Mouse (Mus musculus) liver, adult 2 months (tissue): ENCODE measurements at regions not wholly inside any gene's neighbourhood (a gene's known extent, or its start where the extent isn't known, plus 50 kb on each side); places are given as distances from the start of the nearest gene placed in this dataset.

ENCODE experiments used
- DNase-seq: peaks from one replicate; pipeline ENCODE4 v3.0.0-alpha.2; 2011; ENCODE audit warnings: low read depth, low spot score; ENCODE audit errors: extremely low read depth
- H3K27ac ChIP-seq: fragments of 200-500 bp; replicated peaks from 2 replicates; pipeline ENCODE4 v1.5.1; 2012; ENCODE audit warnings: low read depth, mild to moderate bottlenecking, control low read depth, inconsistent platforms, low read length; ENCODE audit not compliant: insufficient read depth
- H3K27me3 ChIP-seq: fragments of 200-500 bp; 2 replicates; pipeline ENCODE4 v1.6.1; 2012; ENCODE audit warnings: mild to moderate bottlenecking, moderate library complexity, low read length, inconsistent platforms; ENCODE audit not compliant: control insufficient read depth, insufficient read depth
- H3K36me3 ChIP-seq: fragments of 200-500 bp; 2 replicates; pipeline ENCODE4 v1.6.1; 2012; ENCODE audit warnings: low read length, inconsistent platforms; ENCODE audit not compliant: control insufficient read depth, insufficient read depth
- H3K4me1 ChIP-seq: fragments of 200-500 bp; 2 replicates; pipeline ENCODE4 v1.6.1; 2011; ENCODE audit warnings: low read length; ENCODE audit not compliant: control insufficient read depth, insufficient read depth
- H3K4me3 ChIP-seq: fragments of 200-500 bp; 2 replicates; pipeline ENCODE4 v1.5.1; 2011; ENCODE audit warnings: low read depth, mild to moderate bottlenecking, control low read depth, low read length, moderate library complexity; ENCODE audit not compliant: insufficient read depth
- H3K79me2 ChIP-seq: fragments of 200-500 bp; 2 replicates; pipeline ENCODE4 v1.6.1; 2012; ENCODE audit warnings: inconsistent platforms, mild to moderate bottlenecking, low read length, moderate library complexity; ENCODE audit not compliant: control insufficient read depth, insufficient read depth
- H3K9ac ChIP-seq: fragments of 200-500 bp; 2 replicates; pipeline ENCODE4 v1.6.1; 2012; ENCODE audit warnings: low read depth, mild to moderate bottlenecking, control low read depth, inconsistent platforms, low read length
- CTCF ChIP-seq: fragments of 200-500 bp; IDR thresholded peaks from 2 replicates; pipeline ENCODE4 v1.5.1; 2011; ENCODE audit warnings: low read depth, low read length, control low read depth
- POLR2A ChIP-seq: fragments of 200-500 bp; IDR thresholded peaks from 2 replicates; pipeline ENCODE4 v1.6.1; 2011; ENCODE audit warnings: low read length, control low read depth; ENCODE audit not compliant: insufficient read depth; ENCODE audit errors: extremely low read depth
- WGBS: fragments of 180-500 bp; shearing (Covaris S2); methylation state at CpG from one replicate; pipeline ENCODE4 v1.1.7; 2018; 5-methylcytosine and 5-hydroxymethylcytosine counted together

DNA sequence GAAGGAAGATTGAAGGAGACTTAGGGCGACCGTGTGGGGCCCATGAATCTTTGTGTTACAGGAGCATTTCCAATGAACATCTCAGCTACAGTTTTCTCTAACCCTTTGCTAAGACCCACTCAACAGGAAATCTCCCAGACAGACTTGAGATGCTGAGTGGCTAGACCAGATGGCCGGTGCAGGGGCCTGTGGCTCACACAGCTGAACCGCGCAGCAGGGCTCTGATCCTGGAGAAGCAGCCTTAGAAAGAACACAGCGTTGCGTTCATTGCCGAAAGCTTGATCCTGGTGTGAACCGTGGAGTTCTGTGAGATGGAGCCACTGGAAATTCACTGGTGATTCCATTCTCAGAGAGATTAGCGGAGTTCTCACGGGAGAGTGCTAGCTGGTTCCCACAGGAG, 115.9 kb upstream of the Spata13 start:
- H3K79me2 ChIP-seq = no peaks in the 10 kb centered on the region
- H3K27me3 ChIP-seq = no peaks in the 10 kb centered on the region
- H3K27ac ChIP-seq = no peak overlapping the region
- no peaks in the 10 kb centered on the region for H3K36me3 ChIP-seq
- no peak overlapping the region for H3K9ac ChIP-seq
- 93% methylated on average over 11 of the region's 11 CpGs for WGBS
- TF ChIP-seq POLR2A = no peak
- no peak for TF ChIP-seq CTCF
- no peak for DNase-seq
- no peak overlapping the region for H3K4me3 ChIP-seq
- H3K4me1 ChIP-seq = no peaks in the 10 kb centered on the region

DNA sequence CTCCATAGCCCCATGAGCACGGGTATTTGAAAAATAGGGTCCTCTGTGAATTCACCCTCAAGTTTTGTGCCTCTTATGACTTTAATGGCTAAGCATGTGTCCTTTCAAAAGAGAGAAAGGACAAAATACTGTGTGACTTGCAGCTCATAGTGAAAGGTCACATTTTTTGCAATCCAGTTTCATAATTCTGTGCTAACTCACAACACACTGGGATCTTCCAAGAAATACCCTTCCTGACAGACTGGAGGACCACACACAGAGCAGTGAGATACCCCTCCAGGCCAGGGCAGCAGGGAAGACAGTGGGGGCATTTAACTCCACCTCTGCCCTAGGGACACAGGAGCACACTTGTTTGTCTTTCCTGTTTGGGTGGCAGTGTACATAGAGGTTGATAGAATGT, 110.8 kb upstream of the Spata13 start:
- no peaks in the 10 kb centered on the region for H3K36me3 ChIP-seq
- DNase-seq = no peak
- no peaks in the 10 kb centered on the region for H3K79me2 ChIP-seq
- no peaks in the 10 kb centered on the region for H3K4me1 ChIP-seq
- TF ChIP-seq CTCF = no peak
- TF ChIP-seq POLR2A = no peak
- H3K27me3 ChIP-seq = no peaks in the 10 kb centered on the region
- no peak overlapping the region for H3K4me3 ChIP-seq
- H3K27ac ChIP-seq = no peak overlapping the region
- 42% methylated on average over 1 of the region's 1 CpGs for WGBS
- H3K9ac ChIP-seq = no peak overlapping the region

DNA sequence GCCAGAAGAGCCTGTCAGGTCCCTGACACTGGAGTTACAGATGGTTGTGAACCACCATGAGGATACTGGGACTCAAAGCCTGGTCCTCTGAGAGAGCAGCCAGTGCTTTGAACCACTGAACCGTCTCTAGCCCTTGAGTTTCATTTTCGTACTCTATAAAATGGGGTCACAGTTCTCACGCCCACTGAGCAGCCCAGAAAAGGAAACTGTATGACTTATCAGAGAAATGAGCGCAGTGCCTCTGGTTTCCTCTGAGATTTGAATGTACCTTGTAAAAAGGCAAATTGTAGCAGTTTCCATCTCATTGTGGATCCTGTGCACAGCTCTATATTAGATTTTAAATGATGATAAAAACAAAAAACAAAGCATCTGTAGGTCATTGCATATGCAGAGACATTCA, 108.9 kb upstream of the Spata13 start:
- Histone ChIP-seq H3K27ac (no peak overlapping the region), H3K36me3 (no peaks in the 10 kb centered on the region), H3K27me3 (no peaks in the 10 kb centered on the region), H3K4me1 (peaks cover 2% of the 10 kb centered on the region), H3K9ac (no peak overlapping the region), H3K4me3 (no peak overlapping the region), H3K79me2 (no peaks in the 10 kb centered on the region)
- no peak for DNase-seq
- TF ChIP-seq CTCF (no peak), POLR2A (no peak)
- WGBS = 59% methylated on average over 4 of the region's 4 CpGs

DNA sequence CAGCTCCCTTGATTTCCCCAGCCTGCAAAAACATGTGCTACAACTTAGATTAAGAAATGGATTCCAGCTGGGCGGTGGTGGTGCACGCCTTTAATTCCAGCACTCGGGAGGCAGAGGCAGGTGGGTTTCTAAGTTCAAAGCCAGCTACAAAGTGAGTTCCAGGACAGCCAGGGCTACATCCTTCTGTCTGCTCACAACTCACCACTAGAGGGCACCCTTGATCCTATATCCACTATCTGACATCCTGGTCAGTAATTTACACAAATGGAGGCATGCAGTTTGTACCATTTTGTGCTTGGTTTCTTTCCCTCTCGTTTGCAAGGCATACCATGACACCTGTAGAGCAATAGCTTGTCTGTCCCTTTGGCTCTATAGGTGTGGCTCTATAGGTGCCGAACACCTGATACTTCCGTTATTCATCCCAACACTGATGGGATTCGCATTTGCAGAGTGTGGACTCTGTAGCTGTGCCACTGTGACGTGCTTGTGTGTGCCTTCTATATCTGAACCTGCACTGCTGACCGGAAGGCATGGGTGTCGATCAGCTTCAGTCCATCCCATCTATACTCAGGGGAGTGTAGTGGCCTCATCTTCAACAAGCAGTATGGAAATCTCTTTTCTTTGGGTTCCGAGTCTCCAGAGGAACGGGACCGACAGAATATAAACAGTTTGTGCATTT, 108.4 kb upstream of the Spata13 start:
- Histone ChIP-seq H3K79me2 (no peaks in the 10 kb centered on the region), H3K27me3 (no peaks in the 10 kb centered on the region), H3K36me3 (no peaks in the 10 kb centered on the region), H3K9ac (no peak overlapping the region), H3K4me1 (peaks cover 2% of the 10 kb centered on the region), H3K4me3 (no peak overlapping the region), H3K27ac (no peak overlapping the region)
- peak; percentile 62 for DNase-seq
- TF ChIP-seq POLR2A (no peak), CTCF (peak; percentile 57)
- WGBS = 64% methylated on average over 13 of the region's 13 CpGs

DNA sequence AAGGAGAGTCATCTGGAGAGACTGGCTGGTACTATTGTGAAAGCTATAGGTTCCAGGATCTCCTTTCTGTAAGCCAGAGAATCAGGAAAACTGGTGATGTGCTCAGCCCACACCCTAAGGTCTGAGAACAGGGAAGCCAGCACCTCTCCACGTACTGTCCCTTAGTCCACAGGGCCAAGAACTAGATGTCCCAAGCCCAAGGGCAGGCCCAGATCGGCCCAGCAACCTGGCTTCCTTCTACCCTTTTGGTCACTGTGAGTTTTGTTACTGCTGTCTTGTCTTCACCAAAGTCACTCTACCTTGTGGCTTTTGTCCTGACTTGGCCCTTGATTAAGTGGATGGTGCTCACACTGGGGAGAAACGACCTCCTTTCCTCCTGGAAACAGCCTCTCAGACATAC, 107.8 kb upstream of the Spata13 start:
- no peaks in the 10 kb centered on the region for H3K79me2 ChIP-seq
- H3K27me3 ChIP-seq = no peaks in the 10 kb centered on the region
- peaks cover 2% of the 10 kb centered on the region for H3K4me1 ChIP-seq
- DNase-seq = no peak
- WGBS = 74% methylated on average over 3 of the region's 3 CpGs
- H3K9ac ChIP-seq = no peak overlapping the region
- no peak for TF ChIP-seq CTCF
- no peak for TF ChIP-seq POLR2A
- no peak overlapping the region for H3K27ac ChIP-seq
- H3K4me3 ChIP-seq = no peak overlapping the region
- no peaks in the 10 kb centered on the region for H3K36me3 ChIP-seq

DNA sequence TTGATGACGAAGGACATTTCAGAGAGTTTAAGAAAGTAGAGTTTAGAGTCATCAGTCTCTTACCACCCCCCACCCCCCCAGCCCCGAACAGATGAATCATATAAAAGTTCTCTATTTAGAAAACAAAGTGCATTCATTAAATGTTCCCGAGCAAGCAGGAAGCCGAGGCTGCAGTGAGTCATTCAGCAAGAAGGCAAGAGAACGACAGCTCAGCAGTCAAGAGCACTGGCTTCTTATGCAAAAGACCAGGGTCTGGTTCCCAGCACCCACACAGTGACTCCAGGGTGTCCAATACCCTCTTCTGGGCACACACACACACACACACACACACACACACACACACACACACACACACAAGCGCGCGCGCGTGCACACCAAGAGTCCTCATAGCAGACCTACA, 107.0 kb upstream of the Spata13 start:
- TF ChIP-seq POLR2A = no peak
- no peak for TF ChIP-seq CTCF
- Histone ChIP-seq H3K79me2 (no peaks in the 10 kb centered on the region), H3K9ac (no peak overlapping the region), H3K27ac (no peak overlapping the region), H3K36me3 (no peaks in the 10 kb centered on the region), H3K27me3 (no peaks in the 10 kb centered on the region), H3K4me3 (no peak overlapping the region), H3K4me1 (peaks cover 2% of the 10 kb centered on the region)
- 84% methylated on average over 10 of the region's 10 CpGs for WGBS
- DNase-seq = no peak
